Mouse (Mus musculus) CH12.LX (cell line): ENCODE data around the gene Lmf2.

Source experiments
- CTCF ChIP-seq, 2 experiments: IDR thresholded peaks in 1 of 2; conservative IDR thresholded peaks in 1 of 2; 2 replicates each; pipeline ENCODE4 v1.5.1; 2011 to 2012; ENCODE audit warnings: low read depth in 2 of 2, low read length in 2 of 2, improper control_type of control experiment in 1 of 2, inconsistent platforms in 1 of 2, mild to moderate bottlenecking in 1 of 2, moderate library complexity in 1 of 2
- JUND ChIP-seq: conservative IDR thresholded peaks from 2 replicates; pipeline ENCODE4 v1.6.1; 2011; ENCODE audit warnings: low read depth, low read length, improper control_type of control experiment
- MYC ChIP-seq: IDR thresholded peaks from 2 replicates; pipeline ENCODE4 v1.6.1; 2011; ENCODE audit warnings: low read depth, mild to moderate bottlenecking, improper control_type of control experiment, low read length
- POLR2A ChIP-seq: IDR thresholded peaks from 2 replicates; pipeline ENCODE4 v1.6.1; 2011; ENCODE audit warnings: low read depth, mild to moderate bottlenecking, improper control_type of control experiment, low read length
- POLR2AphosphoS2 ChIP-seq: IDR thresholded peaks from 2 replicates; pipeline ENCODE4 v1.6.1; 2011; ENCODE audit warnings: low read depth, low read length, improper control_type of control experiment
- RAD21 ChIP-seq: IDR thresholded peaks from 2 replicates; pipeline ENCODE4 v1.6.1; 2011; ENCODE audit warnings: low read depth, mild to moderate bottlenecking, low read length, improper control_type of control experiment, moderate library complexity
- ZNF384 ChIP-seq: IDR thresholded peaks from 2 replicates; pipeline ENCODE4 v1.6.1; 2012; ENCODE audit warnings: low read depth, low read length, improper control_type of control experiment, inconsistent platforms

DNA sequence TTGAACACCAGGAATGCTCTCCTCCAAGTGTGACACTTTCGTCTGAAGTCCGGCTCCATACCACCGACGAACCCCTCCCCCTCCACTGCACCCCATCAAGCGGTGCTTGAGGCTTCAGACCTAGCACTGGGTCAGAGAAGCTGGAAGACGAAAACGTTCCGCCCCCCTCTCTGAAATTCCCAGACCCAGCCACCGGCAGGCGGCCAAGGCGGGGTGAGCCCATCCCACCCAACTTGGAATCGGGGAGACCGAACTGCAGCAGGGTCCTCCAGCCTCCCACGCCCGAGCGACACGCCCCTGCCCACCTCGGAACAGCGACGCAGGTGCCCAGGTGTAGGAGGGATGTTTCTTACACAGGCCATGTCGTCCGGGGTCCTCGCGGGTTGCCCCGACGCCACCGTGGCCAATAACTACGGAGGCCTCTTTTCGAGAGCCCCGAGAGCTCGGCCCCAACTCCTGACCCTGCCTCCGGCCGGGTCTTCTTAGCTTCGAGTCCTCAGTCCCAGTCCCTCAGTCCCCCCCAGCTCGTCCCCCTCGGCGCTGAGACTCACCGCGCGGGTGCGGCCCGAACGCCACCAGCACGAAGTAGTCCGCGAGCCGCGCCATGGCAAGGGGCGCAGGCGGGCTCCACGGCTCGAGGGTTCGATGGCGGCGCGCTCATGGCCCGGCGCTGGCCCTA lies 40.8 kb downstream of the Lmf2 start:
- TF ChIP-seq CTCF (conservative IDR thresholded peaks at IDR 0.05 in 1 of 2, IDR thresholded peaks at IDR 0.05 in 1 of 2; ENCODE audit: low read depth in 2 of 2, low read length in 2 of 2) (no peak), JUND (no peak), POLR2AphosphoS2 (no peak), RAD21 (no peak), ZNF384 (no peak), POLR2A (no peak), MYC (no peak)
